Mouse (Mus musculus): ENCODE data around the gene 1700037H04Rik.

1700037H04Rik gene

DNA sequence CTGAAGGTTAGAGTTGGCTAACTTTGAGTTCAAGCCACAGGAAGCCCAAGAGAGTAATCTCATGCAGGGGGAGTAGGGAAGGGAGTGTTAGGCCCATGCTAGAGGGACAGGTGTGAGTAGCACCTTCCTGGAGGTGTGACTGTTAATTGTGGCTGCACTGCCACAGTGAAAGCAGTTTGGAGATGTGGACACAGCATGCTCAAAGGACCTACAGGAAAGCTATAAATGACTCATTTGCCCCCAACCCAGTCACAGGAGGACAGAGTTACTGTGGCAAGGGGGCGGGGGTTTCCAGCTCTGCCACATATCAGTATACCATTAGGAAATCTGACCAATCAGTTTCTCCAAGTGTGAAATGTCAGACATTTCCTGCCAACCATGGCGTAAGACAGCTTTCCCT is 14.3 kb downstream of the 1700037H04Rik start:
- DNase-seq, result no peak

DNA sequence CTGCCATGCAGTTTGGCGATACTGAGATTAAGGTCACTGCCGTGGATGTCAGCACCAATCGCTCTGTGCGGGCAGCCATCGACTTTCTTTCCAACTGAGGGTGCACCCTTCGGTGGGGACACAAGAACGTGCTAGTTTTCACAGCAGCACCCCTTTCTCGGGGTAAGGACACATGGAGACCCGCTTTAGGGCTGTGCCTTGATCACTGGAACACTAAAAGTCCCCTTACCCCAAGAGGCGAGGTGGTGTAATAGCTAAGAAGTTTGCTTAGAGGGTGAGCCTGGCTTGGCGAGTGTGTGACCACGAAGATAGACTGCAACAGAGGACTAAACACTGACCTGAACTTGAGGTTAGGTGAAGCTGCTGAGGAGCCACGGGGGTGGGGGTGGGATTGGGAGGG is 14.8 kb downstream of the 1700037H04Rik start:
- DNase-seq, result no peak

DNA sequence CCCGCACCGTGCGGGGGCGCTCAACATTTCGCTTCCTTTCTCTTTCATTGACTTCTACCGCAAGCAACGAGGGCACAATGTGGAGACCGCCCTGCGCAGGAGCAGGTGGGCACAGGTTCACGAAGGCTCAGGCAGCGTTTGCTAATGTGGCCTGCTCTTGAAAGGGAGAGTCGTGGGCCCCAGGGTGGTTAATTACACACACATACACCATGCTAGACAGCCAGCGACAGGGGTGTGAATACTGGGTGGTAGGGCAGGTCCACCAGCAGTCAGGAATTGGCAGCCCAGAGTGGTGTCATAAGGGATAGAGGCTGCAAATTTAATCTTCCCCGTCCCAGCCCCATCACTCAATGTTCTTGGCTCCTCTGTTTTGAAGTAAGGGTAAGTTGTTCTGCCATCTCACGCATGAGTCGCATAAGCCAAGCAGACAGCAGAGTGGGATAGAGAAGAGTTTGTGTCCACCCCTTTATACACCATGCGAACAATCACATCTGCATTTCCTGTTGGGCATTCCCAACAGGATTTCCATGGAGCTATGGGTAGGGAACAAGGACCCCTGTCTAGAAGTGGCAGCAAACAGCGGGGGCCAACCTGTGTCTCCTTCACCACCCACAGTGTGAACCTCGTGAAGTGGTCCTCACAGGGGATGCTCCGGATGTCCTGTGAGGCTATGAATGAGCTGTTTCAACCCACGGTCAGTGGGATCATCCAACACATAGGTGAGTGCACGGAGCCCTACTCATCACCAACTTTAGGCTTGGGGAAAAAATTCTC is 16.7 kb downstream of the 1700037H04Rik start:
- no peak for DNase-seq

DNA sequence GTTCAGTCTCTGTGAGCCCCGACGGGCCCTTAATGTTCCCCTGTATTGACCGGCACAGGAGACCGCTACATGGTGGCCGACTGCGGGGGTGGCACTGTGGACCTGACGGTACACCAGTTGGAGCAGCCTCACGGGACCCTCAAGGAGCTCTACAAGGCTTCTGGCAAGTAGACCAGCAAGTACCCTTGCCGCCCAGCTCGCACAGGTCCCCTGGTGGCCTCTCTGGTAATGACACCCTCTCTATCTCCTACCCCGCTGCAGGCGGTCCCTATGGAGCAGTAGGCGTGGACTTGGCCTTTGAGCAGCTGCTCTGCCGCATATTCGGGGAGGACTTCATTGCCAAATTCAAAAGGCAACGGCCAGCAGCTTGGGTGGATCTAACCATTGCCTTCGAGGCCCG is 17.3 kb downstream of the 1700037H04Rik start:
- DNase-seq, result no peak

DNA sequence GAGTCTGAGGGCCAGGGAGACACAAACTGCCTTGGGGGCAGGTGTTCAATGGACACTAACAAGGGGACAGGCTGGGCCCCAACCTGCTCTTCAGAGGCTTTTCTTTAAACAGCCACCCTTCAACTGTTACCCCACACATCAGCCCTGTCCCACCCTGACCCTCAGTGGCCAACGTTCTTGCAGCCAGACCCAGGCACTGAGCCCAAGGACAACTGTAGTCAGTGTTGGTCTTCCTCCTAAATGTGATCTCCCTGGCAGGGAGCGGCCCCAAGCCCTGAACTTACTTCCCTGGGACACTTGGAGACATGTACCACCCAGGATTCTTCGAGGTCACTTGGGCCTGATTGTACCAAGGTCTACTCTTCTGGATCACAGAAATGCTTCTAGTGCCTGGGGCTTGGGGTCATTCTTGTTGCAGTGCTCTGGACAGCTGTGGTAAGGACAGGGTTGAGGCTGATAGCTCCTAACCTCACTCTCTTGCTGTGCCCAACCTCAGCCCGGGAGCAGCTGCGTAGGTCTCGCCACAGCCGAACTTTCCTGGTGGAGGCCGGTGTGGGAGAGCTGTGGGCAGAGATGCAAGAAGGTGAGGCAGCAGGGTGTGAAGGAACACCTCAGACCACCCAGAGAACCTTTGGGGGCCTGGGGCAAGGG is 18.4 kb downstream of the 1700037H04Rik start:
- DNase-seq, result no peak

DNA sequence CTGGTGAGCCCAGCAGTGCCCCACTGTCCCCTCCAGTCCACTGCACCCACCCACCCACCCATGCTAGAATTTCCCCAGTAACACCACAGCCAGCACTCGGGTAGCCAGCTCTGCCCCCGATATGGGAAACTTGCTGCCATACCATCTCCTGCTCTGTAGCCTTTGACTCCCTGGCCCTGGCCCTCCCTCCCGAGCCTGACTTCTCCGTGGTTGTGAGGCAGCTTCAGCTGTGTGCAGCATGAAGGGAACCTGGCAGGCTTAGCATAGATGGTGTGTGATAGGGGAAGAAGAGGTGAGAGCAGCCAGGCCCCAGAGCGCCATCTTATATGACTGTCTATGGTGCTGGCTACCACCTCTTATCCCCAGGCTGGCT is 19.4 kb downstream of the 1700037H04Rik start:
- no peak for DNase-seq

DNA sequence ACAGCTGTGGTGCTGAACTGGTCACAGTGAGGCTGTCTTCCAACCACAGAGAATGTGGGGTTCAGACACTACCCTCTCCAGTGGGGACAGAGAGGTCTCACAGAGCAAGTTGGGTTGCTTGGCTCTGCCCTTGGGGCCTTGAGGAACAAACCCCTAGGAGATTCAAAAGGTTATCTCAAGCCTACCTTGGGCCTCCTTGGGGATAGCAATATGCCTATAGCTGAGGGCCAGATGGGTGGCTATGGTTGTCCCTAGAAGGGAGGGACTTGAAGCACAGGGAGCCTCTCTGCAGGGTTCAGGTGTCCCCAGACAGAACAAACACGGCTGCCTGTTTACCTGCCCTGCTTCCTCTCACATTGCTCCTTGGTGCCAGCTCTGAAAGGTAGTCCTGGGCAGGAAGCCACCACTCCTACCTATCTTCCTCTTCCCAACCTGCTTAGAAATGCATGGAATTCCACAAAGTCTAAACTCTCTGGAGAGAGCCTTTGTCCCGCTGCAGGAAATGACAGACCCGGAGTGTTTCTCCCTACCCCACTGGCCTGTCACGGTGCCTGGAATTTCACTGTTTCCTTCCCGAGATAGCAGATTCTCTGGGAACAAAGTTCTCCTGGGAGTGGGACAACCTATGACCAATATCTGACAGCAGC is 19.9 kb downstream of the 1700037H04Rik start:
- no peak for DNase-seq

DNA sequence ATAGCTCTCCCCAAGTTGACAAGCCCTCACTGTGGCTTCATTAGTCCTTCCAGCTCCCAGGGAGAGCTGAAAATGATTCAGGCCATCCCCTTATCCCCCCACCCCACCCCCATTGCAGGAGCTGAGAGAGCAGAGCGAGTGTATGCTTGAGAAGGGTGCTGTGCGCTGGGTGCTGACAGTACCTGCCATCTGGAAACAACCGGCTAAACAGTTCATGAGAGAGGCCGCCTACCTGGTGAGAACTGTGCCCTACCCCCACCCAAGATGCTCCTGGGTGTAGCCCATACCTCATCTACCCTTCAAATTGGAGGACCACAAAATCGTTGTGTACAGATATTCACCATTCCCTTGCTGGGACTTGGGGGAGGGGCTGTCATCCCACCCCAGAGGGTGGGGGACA is 20.6 kb downstream of the 1700037H04Rik start:
- DNase-seq, result no peak

DNA sequence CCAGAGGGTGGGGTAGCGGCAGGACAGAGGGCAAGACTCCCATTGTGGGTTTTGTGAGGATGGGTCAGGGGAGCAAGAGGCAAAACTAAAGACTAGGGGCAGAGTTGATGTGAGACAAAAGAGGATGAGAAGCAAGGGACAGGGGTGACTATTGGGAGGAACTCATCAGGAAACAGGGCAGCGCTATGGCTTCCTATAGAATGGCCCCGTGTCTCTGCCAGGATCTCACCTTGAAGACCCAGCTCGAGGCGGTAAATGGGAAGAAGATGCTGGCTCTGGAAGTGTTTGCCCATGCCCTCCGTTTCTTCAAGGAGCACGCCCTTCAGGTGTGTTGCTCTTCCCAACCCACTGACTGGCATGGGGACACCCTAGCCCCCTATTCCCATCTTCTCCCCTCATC is 21.1 kb downstream of the 1700037H04Rik start:
- DNase-seq, result no peak

DNA sequence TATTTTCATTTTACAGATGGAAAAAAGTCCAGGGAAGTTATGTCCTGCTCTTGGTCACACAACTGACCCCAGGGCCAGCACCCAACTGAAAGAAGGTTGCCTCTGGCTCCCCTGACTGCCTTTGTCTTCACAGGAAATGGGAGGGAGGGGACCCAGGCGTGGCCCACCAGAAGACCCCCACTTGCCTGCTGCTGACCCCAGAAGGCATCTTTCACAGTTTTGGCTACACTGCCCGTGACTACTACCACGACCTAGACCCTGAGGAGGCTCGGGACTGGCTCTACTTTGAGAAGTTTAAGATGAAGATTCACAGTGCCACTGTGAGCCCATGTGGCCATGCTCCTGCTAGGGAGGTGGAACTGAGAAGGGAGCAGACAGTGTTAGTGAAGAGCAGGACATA is 21.6 kb downstream of the 1700037H04Rik start:
- DNase-seq, result no peak

DNA sequence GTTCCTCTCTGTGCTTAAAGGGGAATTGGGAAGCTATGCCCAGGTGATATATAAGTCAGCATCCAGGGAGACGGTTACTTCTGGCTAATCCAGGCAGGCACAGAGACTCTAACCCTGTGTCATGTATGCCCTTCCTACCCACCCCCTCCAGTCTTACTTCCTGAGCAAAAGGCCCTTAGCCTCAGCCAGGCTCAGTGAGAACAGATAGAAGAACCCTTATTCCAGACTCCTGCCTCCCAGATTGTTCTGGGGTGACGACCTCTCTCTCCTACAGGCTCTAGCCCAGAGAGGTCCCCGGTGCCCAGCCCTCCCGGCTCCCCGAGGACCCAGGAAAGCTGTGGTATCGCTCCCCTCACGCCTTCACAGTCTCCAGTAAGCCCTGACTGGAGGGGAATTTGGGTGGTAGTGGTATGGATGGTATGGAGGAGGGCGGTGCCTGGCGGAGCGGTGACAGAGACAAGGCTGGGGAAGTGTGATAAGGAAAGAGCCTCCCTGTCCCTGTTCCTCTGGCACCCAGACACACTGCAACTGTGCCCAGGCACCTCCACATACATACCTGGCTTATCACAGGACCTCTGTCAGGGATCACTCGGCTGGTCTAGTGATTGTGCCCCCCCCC is 24.3 kb downstream of the 1700037H04Rik start:
- DNase-seq, result no peak

DNA sequence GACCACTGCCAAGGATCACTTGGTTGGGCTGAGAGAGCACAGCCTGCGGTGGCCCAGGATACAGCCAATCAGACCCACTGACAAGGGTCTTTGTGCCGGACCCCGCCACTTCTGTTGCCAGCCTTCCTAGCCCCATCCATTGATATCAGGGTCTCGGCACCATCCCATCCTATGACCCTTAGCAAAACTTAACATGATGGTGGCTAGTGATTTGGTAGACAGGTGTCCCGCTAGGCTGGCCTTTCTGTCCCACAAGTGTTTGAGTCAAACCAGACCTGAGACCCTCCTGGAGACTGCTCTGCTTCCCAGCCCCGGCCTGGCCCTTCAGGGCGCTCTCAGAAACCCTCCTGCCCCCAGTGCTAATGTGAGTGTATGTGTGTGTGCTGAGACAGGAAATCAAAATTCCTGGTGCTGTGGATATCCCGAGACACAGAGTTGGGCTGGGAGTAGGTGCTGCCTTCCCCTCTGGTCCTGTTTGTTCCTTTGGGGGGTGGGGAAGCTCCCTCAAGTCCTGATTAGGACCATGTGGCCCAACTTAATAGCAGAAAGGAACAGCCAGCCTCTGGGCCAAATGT is 25.0 kb downstream of the 1700037H04Rik start:
- DNase-seq, result no peak

DNA sequence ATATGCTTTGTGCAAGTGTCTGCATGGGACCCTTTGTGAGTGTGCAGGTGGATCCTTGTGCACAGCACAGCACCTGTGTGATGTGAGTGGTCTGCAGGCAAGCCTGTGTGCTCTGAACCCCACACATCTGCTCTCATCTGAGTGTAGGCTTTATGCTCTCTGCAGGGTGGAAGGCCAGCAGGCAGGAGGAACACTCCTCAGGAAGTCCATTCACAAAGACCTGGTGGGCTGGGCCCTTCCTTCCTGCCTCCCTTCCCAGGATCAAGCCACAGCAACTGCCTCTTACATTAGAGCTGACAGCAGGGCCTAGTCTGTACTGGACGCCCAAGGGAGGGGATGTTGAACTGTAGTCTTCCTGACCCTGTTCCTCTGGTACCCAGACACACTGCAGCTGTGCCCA is 25.5 kb downstream of the 1700037H04Rik start:
- DNase-seq, result no peak

DNA sequence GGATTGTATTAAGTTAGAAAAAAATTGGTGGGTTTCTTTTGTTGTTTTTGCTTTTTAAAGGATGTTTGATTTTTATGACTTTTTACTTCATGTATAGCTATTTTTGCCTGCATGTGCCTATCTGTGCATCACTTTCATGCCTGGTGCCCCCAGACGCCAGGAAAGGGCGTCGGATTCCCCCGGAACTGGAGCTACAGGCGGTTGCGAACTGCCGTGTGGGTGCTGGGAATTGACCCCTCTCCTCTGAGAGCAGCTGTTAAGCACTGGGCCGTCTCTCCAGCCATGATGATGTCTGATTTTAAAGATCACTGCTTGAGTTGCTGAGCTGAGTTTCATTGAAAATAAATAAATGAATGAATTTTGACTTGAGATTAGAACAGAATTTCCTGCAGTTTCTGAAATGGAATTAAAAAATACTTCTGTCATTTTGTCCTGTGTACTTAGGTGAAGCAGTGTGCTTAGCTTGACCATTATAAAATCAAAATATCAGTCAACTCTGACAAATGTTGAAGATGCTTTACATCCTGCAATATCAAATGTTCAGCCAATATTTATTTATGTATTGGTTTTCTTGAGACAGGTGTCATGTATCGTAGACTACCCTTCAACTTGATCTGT is 26.8 kb downstream of the 1700037H04Rik start, which contains the start of gene Gm11037:
Gene Gm11037, plus strand, starts transcription at position 568 of the 618 bp plus-strand sequence.
- no peak for DNase-seq

DNA sequence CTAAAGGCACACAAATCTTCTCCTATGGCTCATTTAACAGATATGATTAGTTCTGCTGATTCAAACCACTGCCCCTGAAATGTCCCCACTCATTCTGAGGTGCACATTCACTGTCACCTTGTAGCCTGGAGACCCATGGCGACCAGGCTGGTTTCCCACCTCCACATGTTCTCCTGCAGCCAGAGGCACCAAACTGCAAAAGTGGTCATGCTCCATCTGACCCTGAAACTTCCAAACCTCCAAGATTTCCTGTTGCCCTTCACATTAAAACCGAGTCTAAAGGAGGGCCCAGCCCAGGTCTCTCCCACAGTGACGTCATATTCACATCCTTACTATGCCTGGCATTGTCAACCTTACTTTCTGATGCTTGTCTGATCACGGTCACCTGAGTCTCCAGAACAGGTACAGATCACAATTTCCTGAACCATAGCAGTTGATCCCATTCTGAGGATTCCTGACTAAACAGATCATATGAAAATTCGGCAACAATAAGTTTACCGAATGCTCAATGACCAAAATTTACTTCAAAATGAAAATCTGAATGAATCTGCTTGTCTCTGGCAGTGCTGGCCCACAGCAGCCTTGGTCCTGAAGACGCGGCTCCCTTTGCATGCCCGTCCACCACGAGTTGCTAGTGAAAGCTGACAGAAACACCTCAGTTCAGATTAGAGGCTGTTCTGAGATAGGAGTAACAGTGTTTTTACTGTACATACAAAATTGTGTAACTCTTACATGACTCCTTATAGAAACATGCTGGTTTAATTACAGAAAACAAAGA is 27.6 kb downstream of the 1700037H04Rik start:
- no peak for DNase-seq

DNA sequence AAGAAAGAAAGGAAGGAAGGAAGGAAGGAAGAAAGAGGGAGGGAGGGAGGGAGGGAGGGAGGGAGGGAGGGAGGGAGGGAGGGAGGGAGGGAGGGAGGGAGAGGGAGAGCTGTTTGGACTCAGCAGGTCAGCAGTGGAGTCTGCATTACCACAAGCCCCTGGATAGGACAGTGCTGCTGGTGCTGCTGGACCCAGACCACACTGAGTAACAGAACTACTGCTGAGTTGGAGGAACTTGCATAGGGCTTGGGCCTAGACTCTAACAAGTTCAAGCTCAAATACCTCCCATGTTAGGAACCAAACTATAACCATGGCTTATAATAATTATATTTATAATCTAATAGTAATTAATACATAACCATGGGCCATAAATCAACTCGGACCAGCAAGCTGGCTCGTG is 29.0 kb downstream of the 1700037H04Rik start:
- no peak for DNase-seq

DNA sequence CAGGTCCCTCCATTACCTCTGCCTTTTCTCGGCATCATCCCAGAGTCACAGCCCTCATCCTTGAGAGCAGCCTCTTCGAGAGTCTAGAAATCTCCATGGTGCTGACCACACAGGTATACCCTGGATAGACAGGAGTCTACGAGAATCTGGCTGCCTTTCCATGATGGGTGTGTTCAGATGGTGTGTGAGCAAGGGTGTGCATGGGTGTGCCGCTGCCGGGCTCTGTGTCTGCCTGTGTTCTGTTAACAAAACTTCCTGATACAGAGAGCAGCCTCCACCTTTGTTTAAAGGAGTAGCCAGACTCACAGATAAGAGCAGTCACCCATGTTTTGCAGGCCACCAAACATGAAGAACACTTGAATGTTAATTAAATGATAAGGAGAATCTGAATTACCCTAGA is 30.0 kb downstream of the 1700037H04Rik start:
- no peak for DNase-seq

DNA sequence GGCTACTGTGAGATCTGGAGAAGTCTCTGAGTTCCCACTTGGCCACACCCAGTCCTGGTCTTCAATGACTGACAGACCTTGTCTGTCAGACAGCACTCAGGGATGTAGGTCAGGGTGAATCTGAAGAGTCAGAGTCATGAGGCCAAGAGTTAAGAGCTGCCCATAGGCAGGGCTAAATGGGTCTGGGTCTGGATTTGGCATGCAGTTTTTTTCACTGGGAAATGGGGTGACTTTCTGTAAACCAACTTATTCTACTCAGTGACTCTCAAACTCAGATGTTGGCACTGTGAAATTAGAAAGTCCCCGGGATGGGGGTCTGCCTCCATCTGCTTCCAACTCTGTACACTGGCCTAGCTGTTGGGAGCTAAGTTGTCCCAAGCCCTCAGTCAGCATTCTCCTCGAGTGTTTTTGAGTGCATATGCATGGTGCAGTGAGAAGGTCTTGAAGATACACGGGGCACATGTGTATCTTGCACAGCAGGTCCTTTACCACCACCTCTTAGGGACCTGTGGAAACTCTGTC is 31.2 kb downstream of the 1700037H04Rik start:
- DNase-seq, result no peak

DNA sequence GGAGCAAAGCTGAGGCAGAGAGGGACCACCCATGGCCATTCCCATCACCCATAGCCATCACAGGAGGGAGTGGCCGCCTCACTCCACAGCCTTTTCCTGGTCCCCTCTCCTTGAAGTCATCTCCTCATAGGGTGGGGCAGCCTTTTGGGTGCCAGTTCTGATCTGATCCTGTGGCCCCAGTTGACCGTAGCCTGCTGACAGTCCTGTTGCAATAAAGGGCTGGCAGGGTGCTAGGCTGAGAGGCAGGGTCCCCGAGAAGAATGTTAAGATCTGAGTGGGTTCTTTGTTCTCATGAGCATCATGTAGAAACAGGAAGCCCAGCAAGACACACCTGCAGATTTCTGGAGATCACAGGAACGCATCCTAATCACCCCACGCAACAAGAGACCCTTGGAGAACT is 31.7 kb downstream of the 1700037H04Rik start:
- no peak for DNase-seq

DNA sequence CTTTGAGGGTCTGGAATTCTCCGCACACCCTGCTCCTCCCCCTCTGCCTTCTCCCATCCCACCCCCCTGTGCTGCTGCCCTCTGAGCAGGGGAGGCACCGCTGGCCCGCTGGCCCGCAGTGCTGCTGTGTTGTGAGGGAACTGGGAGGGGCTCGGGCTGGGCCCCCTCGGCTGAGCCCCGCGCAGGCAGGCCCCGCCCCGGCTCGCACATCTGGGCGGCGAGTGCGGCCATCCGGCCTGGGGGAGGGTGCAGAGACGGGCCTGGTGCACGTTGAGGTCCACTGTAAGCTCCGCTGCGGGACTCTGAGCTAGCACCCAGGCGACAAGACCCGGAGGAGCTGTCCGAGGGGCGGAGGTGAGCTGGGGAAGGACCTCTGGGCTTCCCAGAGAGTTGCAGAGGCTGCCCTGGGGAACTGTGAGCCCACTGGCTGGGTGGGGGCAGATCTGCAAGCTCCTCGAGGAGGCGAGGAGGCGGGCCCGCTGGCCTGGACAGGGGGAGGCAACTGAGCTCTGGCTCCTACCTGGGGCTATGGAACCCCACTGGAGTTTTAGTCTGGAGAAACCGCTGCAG is 32.6 kb downstream of the 1700037H04Rik start, which contains the start of gene Hspa12b:
Gene Hspa12b, plus strand, starts transcription at position 120 of the 570 bp plus-strand sequence.
- DNase-seq, result no peak

All from cerebellum, adult 11 months (tissue).